Mouse (Mus musculus) limb, embryonic 14.5 days (tissue): ENCODE measurements around the gene Krtap5-5. TPM values are rescaled to one million over a fixed set of nuclear protein-coding genes. Genes with fewer than 3 reads are reported as not detected.

Source experiments
- ATAC-seq: fragments of 200-750 bp; cut with Nextera tagmentation; 2 replicates; pipeline ENCODE4 v1.8.0; 2017; ENCODE audit warnings: low read depth, moderate number of reproducible peaks, moderate TSS enrichment; ENCODE audit not compliant: low FRiP score
- DNase-seq: peaks from one replicate; pipeline ENCODE4 v3.0.0-alpha.2; 2015; ENCODE audit warnings: low spot score
- H3K27ac ChIP-seq: fragments of 300-500 bp; sonication (generic); replicated peaks from 2 replicates; pipeline ENCODE4 v1.5.1; 2014; ENCODE audit warnings: low read depth, mild to moderate bottlenecking, low read length, moderate library complexity, mixed read lengths
- H3K27me3 ChIP-seq: fragments of 300-500 bp; sonication (generic); 2 replicates; pipeline ENCODE4 v1.6.1; 2014; ENCODE audit warnings: low read length, mixed read lengths; ENCODE audit not compliant: control insufficient read depth, insufficient read depth
- H3K36me3 ChIP-seq: fragments of 300-500 bp; sonication (generic); 2 replicates; pipeline ENCODE4 v1.6.1; 2014; ENCODE audit warnings: mild to moderate bottlenecking, low read length, moderate library complexity, mixed read lengths; ENCODE audit not compliant: control insufficient read depth, insufficient read depth
- H3K4me1 ChIP-seq: fragments of 300-500 bp; sonication (generic); 2 replicates; pipeline ENCODE4 v1.6.1; 2014; ENCODE audit warnings: antibody characterized with exemption, low read length, mixed read lengths; ENCODE audit not compliant: control insufficient read depth, insufficient read depth
- H3K4me2 ChIP-seq: fragments of 300-500 bp; sonication (generic); replicated peaks from 2 replicates; pipeline ENCODE4 v1.6.1; 2014; ENCODE audit warnings: low read depth, mild to moderate bottlenecking, low read length, moderate library complexity; ENCODE audit not compliant: severe bottlenecking
- H3K4me3 ChIP-seq: fragments of 300-500 bp; sonication (generic); replicated peaks from 2 replicates; pipeline ENCODE4 v1.5.1; 2014; ENCODE audit warnings: low read length
- H3K9ac ChIP-seq: fragments of 300-500 bp; sonication (generic); 2 replicates; pipeline ENCODE4 v1.6.1; 2014; ENCODE audit warnings: mild to moderate bottlenecking, low read depth, low read length, moderate library complexity; ENCODE audit not compliant: severe bottlenecking
- H3K9me3 ChIP-seq: fragments of 300-500 bp; sonication (generic); 2 replicates; pipeline ENCODE4 v1.6.1; 2016; ENCODE audit warnings: low read length; ENCODE audit not compliant: control insufficient read depth
- POLR2A ChIP-seq: fragments of 200-500 bp; IDR thresholded peaks from 2 replicates; pipeline ENCODE4 v1.8.0; 2012; ENCODE audit warnings: inconsistent platforms, mild to moderate bottlenecking, moderate library complexity, borderline replicate concordance; ENCODE audit not compliant: insufficient read depth, insufficient read length; ENCODE audit errors: extremely low read depth
- WGBS: fragments of 180-500 bp; shearing (Covaris S2); extraction: QIAGEN DNeasy Blood & Tissue Kit; methylation state at CpG from one replicate; pipeline ENCODE4 v1.1.7; 2014; 5-methylcytosine and 5-hydroxymethylcytosine counted together
- polyA plus RNA-seq, 2 experiments: library from polyadenylated mRNA; depleted of rRNA in 1 of 2; stranded (reverse) in 1 of 2; unstranded in 1 of 2; fragments of >200 nt; fragmentation: Nextera tagmentation in 1 of 2; extraction: Ambion mirVana in 1 of 2; gene quantifications; 2 replicates each; pipeline versions ENCODE4 v1.2.1 to v1.2.3; 2012 to 2014

Gene Krtap5-5
- polyA plus RNA-seq, 2 experiments, result not detected

DNA sequence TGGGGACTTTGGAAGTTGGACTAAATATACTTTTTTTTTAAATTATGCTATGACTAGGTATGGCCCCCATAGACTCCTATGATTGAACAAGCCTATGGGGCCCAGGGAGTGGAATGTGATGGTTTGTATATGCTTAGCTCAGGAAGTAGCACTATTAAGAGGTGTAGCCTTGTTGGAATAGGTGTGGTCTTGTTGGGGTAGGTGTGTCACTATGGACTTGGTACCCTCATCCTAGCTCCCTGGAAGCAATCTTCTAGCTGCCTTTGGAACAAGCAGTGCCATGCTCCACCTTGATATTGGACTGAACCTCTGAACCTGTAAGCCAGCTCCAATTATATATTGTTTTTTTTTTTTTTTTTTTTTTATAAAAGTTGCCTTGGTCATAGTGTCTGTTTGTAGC is 24.3 kb downstream of the Krtap5-5 start:
- Histone ChIP-seq H3K9ac (no peak overlapping the region), H3K27ac (no peak overlapping the region), H3K9me3 (no peaks in the 10 kb centered on the region), H3K4me2 (no peak overlapping the region), H3K27me3 (no peaks in the 10 kb centered on the region; the same call in 1 of the 2 replicates), H3K4me1 (no peaks in the 10 kb centered on the region), H3K36me3 (no peaks in the 10 kb centered on the region), H3K4me3 (no peak overlapping the region)
- no peak for DNase-seq
- no peak for ATAC-seq
- no peak for TF ChIP-seq POLR2A

GRCm38 (mm10) chr7:142201064-142201463 is 28.7 kb downstream of the Krtap5-5 start, which contains the start of gene Krtap5-3:
TSS of gene Krtap5-3 (plus strand) at chr7:142201364.
- Histone ChIP-seq H3K4me2 (no peak within 1 kb of the TSS), H3K9ac (no peak within 1 kb of the TSS), H3K36me3 (no peaks in the 10 kb centered on the region), H3K9me3 (no peaks in the 10 kb centered on the region), H3K27me3 (no peaks in the 10 kb centered on the region; the same call in 1 of the 2 replicates), H3K4me3 (no peak within 1 kb of the TSS), H3K4me1 (no peaks in the 10 kb centered on the region), H3K27ac (no peak within 1 kb of the TSS)
- WGBS, result 33% methylated on average over 1 of the region's 1 CpGs
- DNase-seq (no peak), ATAC-seq (no peak)
- no peak for TF ChIP-seq POLR2A

- Histone ChIP-seq H3K36me3 (no peaks in the 10 kb centered on the region), H3K4me3 (no peak overlapping the region), H3K9me3 (no peaks in the 10 kb centered on the region), H3K27me3 (no peaks in the 10 kb centered on the region; the same call in 1 of the 2 replicates), H3K27ac (no peak overlapping the region), H3K4me2 (no peak overlapping the region), H3K9ac (no peak overlapping the region), H3K4me1 (no peaks in the 10 kb centered on the region)
- ATAC-seq (no peak), DNase-seq (no peak)
- 80% methylated on average over 2 of the region's 2 CpGs for WGBS
- TF ChIP-seq POLR2A, result no peak
Observed at GRCm38 (mm10) chr7:142198748-142199147, 31.0 kb downstream of the Krtap5-5 start.

DNA sequence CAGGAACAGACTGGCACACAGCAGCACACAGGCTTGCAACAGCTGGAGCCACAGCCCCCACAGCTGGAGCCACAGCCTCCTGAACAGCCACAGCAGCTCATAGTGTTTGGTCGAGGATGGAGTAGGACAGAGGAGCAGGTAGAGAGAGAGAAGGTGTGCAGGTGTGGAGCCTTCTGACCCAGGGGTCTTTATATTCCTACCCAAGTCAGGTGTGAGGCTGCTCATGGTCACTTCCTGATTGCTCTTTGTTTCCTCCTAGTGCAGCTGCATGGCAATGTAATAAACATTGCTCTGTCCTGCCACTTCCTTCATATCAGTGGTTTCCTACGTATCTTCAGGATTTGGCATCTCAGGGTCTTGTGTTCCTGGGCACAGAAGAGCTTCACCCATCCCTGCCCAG is 39.5 kb downstream of the Krtap5-5 start, which contains the start of gene Gm10153:
Gene Gm10153, minus strand, starts transcription at position 101 of the 400 bp plus-strand sequence.
- H3K4me3 ChIP-seq, result no peak within 1 kb of the TSS
- no peak within 1 kb of the TSS for H3K9ac ChIP-seq
- TF ChIP-seq POLR2A, result no peak
- no peak within 1 kb of the TSS for H3K27ac ChIP-seq
- H3K4me2 ChIP-seq, result no peak within 1 kb of the TSS
- H3K9me3 ChIP-seq, result no peaks in the 10 kb centered on the region
- WGBS, result 38% methylated on average over 2 of the region's 2 CpGs
- H3K36me3 ChIP-seq, result no peaks in the 10 kb centered on the region
- DNase-seq, result no peak
- H3K27me3 ChIP-seq, result no peaks in the 10 kb centered on the region
- H3K4me1 ChIP-seq, result no peaks in the 10 kb centered on the region
- ATAC-seq, result no peak

DNA sequence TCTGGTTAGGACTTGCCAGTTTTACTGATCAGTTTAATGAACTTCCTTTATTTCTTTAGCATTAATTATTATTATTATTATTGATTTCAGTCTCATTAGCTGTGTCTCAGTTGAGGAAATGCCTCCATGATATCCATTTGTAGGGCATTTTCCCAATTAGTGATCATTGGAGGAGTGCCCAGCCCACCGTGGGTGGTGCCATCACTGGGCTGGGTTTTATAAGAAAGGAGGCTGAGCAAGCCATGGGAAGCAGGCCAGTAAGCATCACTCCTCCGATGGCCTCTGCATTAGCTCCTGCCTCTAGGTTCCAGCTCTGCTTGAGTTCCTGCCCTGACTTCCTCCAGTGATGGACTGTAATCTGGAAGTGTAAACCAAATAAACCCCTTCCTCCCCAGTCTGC is 41.6 kb downstream of the Krtap5-5 start:
- H3K4me2 ChIP-seq, result no peak overlapping the region
- no peak overlapping the region for H3K9ac ChIP-seq
- no peak overlapping the region for H3K27ac ChIP-seq
- no peaks in the 10 kb centered on the region for H3K9me3 ChIP-seq
- H3K36me3 ChIP-seq, result no peaks in the 10 kb centered on the region
- no peak overlapping the region for H3K4me3 ChIP-seq
- H3K27me3 ChIP-seq, result no peaks in the 10 kb centered on the region
- DNase-seq (no peak), ATAC-seq (no peak)
- 64% methylated on average over 2 of the region's 2 CpGs for WGBS
- no peaks in the 10 kb centered on the region for H3K4me1 ChIP-seq
- TF ChIP-seq POLR2A, result no peak

DNA sequence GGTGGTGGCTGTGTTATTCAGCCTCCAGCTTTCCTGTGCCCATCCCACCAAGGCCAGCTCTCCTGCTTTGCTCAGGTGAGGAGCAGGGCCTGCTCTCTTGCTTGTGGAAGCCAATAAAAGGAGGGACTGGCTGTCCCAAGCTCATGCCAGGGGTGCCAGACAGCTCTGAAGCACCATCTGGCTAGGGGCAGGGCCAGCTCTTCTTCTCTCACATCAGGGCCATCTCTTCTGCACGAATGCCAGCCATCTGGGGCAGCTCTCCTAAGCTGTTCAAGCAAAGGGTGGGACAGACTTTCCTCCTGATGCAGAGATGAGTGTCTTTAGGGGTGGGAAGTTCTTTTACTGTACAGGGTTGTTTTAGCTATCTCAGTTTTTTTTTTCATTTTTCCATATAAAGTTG is 48.8 kb downstream of the Krtap5-5 start:
- no peaks in the 10 kb centered on the region for H3K36me3 ChIP-seq
- ATAC-seq (no peak), DNase-seq (no peak)
- no peaks in the 10 kb centered on the region for H3K27me3 ChIP-seq
- H3K27ac ChIP-seq, result no peak overlapping the region
- no peak overlapping the region for H3K4me3 ChIP-seq
- no peaks in the 10 kb centered on the region for H3K9me3 ChIP-seq
- TF ChIP-seq POLR2A, result no peak
- no peak overlapping the region for H3K4me2 ChIP-seq
- no peak overlapping the region for H3K9ac ChIP-seq
- H3K4me1 ChIP-seq, result no peaks in the 10 kb centered on the region
- WGBS, result 38% methylated on average over 1 of the region's 1 CpGs

Other genes with a start within 250 kb of the Krtap5-5 start
- 55.2 and 56.2 TPM in 2 replicates for gene Mob2, start 168.9 kb downstream of the Krtap5-5 start, polyA plus RNA-seq (2012; rRNA removed)
- gene Mob2, start 168.9 kb downstream of the Krtap5-5 start, polyA plus RNA-seq (2014; fragmentation: Nextera tagmentation; extraction: Ambion mirVana), result 73.6 and 76.9 TPM in 2 replicates
- gene Dusp8, start 134.1 kb downstream of the Krtap5-5 start, polyA plus RNA-seq (2012; rRNA removed), result 4.1 and 5.4 TPM in 2 replicates
- gene Dusp8, start 134.1 kb downstream of the Krtap5-5 start, polyA plus RNA-seq (2014; fragmentation: Nextera tagmentation; extraction: Ambion mirVana), result 3.5 TPM in 2 replicates
- not detected in 2 replicates for gene Gm45618, start 109.2 kb downstream of the Krtap5-5 start, polyA plus RNA-seq (2012; rRNA removed)
- gene Gm45618, start 109.2 kb downstream of the Krtap5-5 start, polyA plus RNA-seq (2014; fragmentation: Nextera tagmentation; extraction: Ambion mirVana), result not detected in 2 replicates
- gene Gm39115, start 93.9 kb downstream of the Krtap5-5 start, polyA plus RNA-seq (2012; rRNA removed), result not detected in 2 replicates
- gene Gm39115, start 93.9 kb downstream of the Krtap5-5 start, polyA plus RNA-seq (2014; fragmentation: Nextera tagmentation; extraction: Ambion mirVana), result not detected in 2 replicates
- gene Gm45337, start 85.4 kb downstream of the Krtap5-5 start, polyA plus RNA-seq (2012; rRNA removed), result not detected in 2 replicates
- not detected in 2 replicates for gene Gm45337, start 85.4 kb downstream of the Krtap5-5 start, polyA plus RNA-seq (2014; fragmentation: Nextera tagmentation; extraction: Ambion mirVana)
- gene Gm29735, start 72.9 kb downstream of the Krtap5-5 start, polyA plus RNA-seq (2012; rRNA removed), result not detected in 2 replicates
- gene Gm29735, start 72.9 kb downstream of the Krtap5-5 start, polyA plus RNA-seq (2014; fragmentation: Nextera tagmentation; extraction: Ambion mirVana), result not detected in 2 replicates
- gene Gm4553, start 64.2 kb downstream of the Krtap5-5 start, polyA plus RNA-seq (2012; rRNA removed), result not detected in 2 replicates
- gene Gm4553, start 64.2 kb downstream of the Krtap5-5 start, polyA plus RNA-seq (2014; fragmentation: Nextera tagmentation; extraction: Ambion mirVana), result not detected in 2 replicates
- gene Krtap5-2, start 54.0 kb downstream of the Krtap5-5 start, polyA plus RNA-seq (2012; rRNA removed), result not detected in 2 replicates
- not detected in 2 replicates for gene Krtap5-2, start 54.0 kb downstream of the Krtap5-5 start, polyA plus RNA-seq (2014; fragmentation: Nextera tagmentation; extraction: Ambion mirVana)
- not detected in 2 replicates for gene Gm10153, start 39.6 kb downstream of the Krtap5-5 start, polyA plus RNA-seq (2012; rRNA removed)
- not detected in 2 replicates for gene Gm10153, start 39.6 kb downstream of the Krtap5-5 start, polyA plus RNA-seq (2014; fragmentation: Nextera tagmentation; extraction: Ambion mirVana)
- not detected in 2 replicates for gene Krtap5-3, start 28.6 kb downstream of the Krtap5-5 start, polyA plus RNA-seq (2012; rRNA removed)
- not detected in 2 replicates for gene Krtap5-3, start 28.6 kb downstream of the Krtap5-5 start, polyA plus RNA-seq (2014; fragmentation: Nextera tagmentation; extraction: Ambion mirVana)
- gene Gm7579, start 18.1 kb downstream of the Krtap5-5 start, polyA plus RNA-seq (2012; rRNA removed), result not detected in 2 replicates
- not detected in 2 replicates for gene Gm7579, start 18.1 kb downstream of the Krtap5-5 start, polyA plus RNA-seq (2014; fragmentation: Nextera tagmentation; extraction: Ambion mirVana)
- not detected in 2 replicates for gene Gm40460, start 11.1 kb upstream of the Krtap5-5 start, polyA plus RNA-seq (2012; rRNA removed)
- not detected in 2 replicates for gene Gm40460, start 11.1 kb upstream of the Krtap5-5 start, polyA plus RNA-seq (2014; fragmentation: Nextera tagmentation; extraction: Ambion mirVana)
- gene Gm2431, start 28.4 kb upstream of the Krtap5-5 start, polyA plus RNA-seq (2012; rRNA removed), result not detected in 2 replicates
- gene Gm2431, start 28.4 kb upstream of the Krtap5-5 start, polyA plus RNA-seq (2014; fragmentation: Nextera tagmentation; extraction: Ambion mirVana), result not detected in 2 replicates
- gene Gm4559, start 44.4 kb upstream of the Krtap5-5 start, polyA plus RNA-seq (2012; rRNA removed), result 0.28 TPM in 1 of 2 replicates, not detected in the other
- gene Gm4559, start 44.4 kb upstream of the Krtap5-5 start, polyA plus RNA-seq (2014; fragmentation: Nextera tagmentation; extraction: Ambion mirVana), result not detected in 2 replicates
- not detected in 2 replicates for gene Krtap5-1, start 67.1 kb upstream of the Krtap5-5 start, polyA plus RNA-seq (2012; rRNA removed)
- gene Krtap5-1, start 67.1 kb upstream of the Krtap5-5 start, polyA plus RNA-seq (2014; fragmentation: Nextera tagmentation; extraction: Ambion mirVana), result not detected in 2 replicates
- not detected in 2 replicates for gene Krtap5-4, start 73.6 kb upstream of the Krtap5-5 start, polyA plus RNA-seq (2012; rRNA removed)
- not detected in 2 replicates for gene Krtap5-4, start 73.6 kb upstream of the Krtap5-5 start, polyA plus RNA-seq (2014; fragmentation: Nextera tagmentation; extraction: Ambion mirVana)
- gene Ifitm10, start 143.8 kb upstream of the Krtap5-5 start, polyA plus RNA-seq (2012; rRNA removed), result 2.1 and 2.4 TPM in 2 replicates
- gene Ifitm10, start 143.8 kb upstream of the Krtap5-5 start, polyA plus RNA-seq (2014; fragmentation: Nextera tagmentation; extraction: Ambion mirVana), result 2.0 and 2.5 TPM in 2 replicates
- gene Gm49369, start 152.7 kb upstream of the Krtap5-5 start, polyA plus RNA-seq (2012; rRNA removed), result 0.09 TPM in 1 of 2 replicates, not detected in the other
- not detected in 2 replicates for gene Gm49369, start 152.7 kb upstream of the Krtap5-5 start, polyA plus RNA-seq (2014; fragmentation: Nextera tagmentation; extraction: Ambion mirVana)
- gene Ctsd, start 158.1 kb upstream of the Krtap5-5 start, polyA plus RNA-seq (2012; rRNA removed), result 237 and 274 TPM in 2 replicates
- gene Ctsd, start 158.1 kb upstream of the Krtap5-5 start, polyA plus RNA-seq (2014; fragmentation: Nextera tagmentation; extraction: Ambion mirVana), result 334 and 354 TPM in 2 replicates
- 4.9 and 7.3 TPM in 2 replicates for gene Syt8, start 204.9 kb upstream of the Krtap5-5 start, polyA plus RNA-seq (2012; rRNA removed)
- gene Syt8, start 204.9 kb upstream of the Krtap5-5 start, polyA plus RNA-seq (2014; fragmentation: Nextera tagmentation; extraction: Ambion mirVana), result 1.5 and 2.0 TPM in 2 replicates
- gene Tnni2, start 211.8 kb upstream of the Krtap5-5 start, polyA plus RNA-seq (2012; rRNA removed), result 60.8 and 156 TPM in 2 replicates
- 76.8 and 134 TPM in 2 replicates for gene Tnni2, start 211.8 kb upstream of the Krtap5-5 start, polyA plus RNA-seq (2014; fragmentation: Nextera tagmentation; extraction: Ambion mirVana)
- gene Lsp1, start 230.8 kb upstream of the Krtap5-5 start, polyA plus RNA-seq (2012; rRNA removed), result 102 TPM in 2 replicates
- gene Lsp1, start 230.8 kb upstream of the Krtap5-5 start, polyA plus RNA-seq (2014; fragmentation: Nextera tagmentation; extraction: Ambion mirVana), result 45.8 and 48.0 TPM in 2 replicates